Mouse (Mus musculus): Measurements from ENCODE around the gene Ggt1.

GRCm38 (mm10) chr10:75625920-75626319 is 64.5 kb downstream of the Ggt1 start:
- TF ChIP-seq POLR2A (IDR thresholded peaks at IDR 0.05; ENCODE audit: extremely low read depth, insufficient read depth, low read length), result no peak
- no peak for TF ChIP-seq CTCF (IDR thresholded peaks at IDR 0.05; ENCODE audit: low read depth, low read length)
